Mouse (Mus musculus) neutrophil, adult 5-6 weeks (primary cell): Measurements from ENCODE around the gene Commd9. TPM values are rescaled to one million over a fixed set of nuclear protein-coding genes. Genes with fewer than 3 reads are reported as not detected.

Experiments used
- ATAC-seq: fragments of 151-379, 151-347 bp; 2 replicates; pipeline ENCODE4 v1.8.0; 2017; ENCODE audit warnings: mild to moderate bottlenecking, moderate TSS enrichment; ENCODE audit not compliant: insufficient number of reproducible peaks, poor library complexity, low FRiP score, severe bottlenecking; ENCODE audit errors: extremely low read depth
- total RNA-seq: library from RNA; stranded (forward); fragments of 200-1000 nt; gene quantifications from 2 replicates; pipeline ENCODE4 v1.2.3, GENCODE M21; 2017

The Commd9 gene
- 16.9 and 32.0 TPM in 2 replicates for total RNA-seq

GRCm38 (mm10) chr2:101885768-101886438 lies at the start of gene Commd9:
Commd9 (plus strand) TSS chr2:101886247.
- peak; percentile 97 for ATAC-seq

GRCm38 (mm10) chr2:101842756-101843155 lies 43.3 kb upstream of the Commd9 start:
- no peak for ATAC-seq

GRCm38 (mm10) chr2:101854792-101855191 lies 31.3 kb upstream of the Commd9 start:
- ATAC-seq = no peak

GRCm38 (mm10) chr2:101856174-101856573 lies 29.9 kb upstream of the Commd9 start:
- ATAC-seq = no peak

- no peak for ATAC-seq
Measured at GRCm38 (mm10) chr2:101860920-101861485, 25.0 kb upstream of the Commd9 start.

- ATAC-seq = no peak
Measured at GRCm38 (mm10) chr2:101862219-101863123, 23.6 kb upstream of the Commd9 start.

GRCm38 (mm10) chr2:101868683-101869082 lies 17.4 kb upstream of the Commd9 start:
- no peak for ATAC-seq

GRCm38 (mm10) chr2:101871179-101871578 lies 14.9 kb upstream of the Commd9 start:
- ATAC-seq = peak; percentile 52; the same call in 1 of the 2 replicates

- no peak for ATAC-seq
Measured at GRCm38 (mm10) chr2:101881471-101882162, 4.4 kb upstream of the Commd9 start.

- no peak for ATAC-seq
Measured at GRCm38 (mm10) chr2:101882998-101883397, 3.0 kb upstream of the Commd9 start, which contains the start of gene Prr5l. Prr5l (minus strand) TSS chr2:101883027.

- ATAC-seq = no peak
Measured at GRCm38 (mm10) chr2:101884286-101884685, 1.8 kb upstream of the Commd9 start.

- ATAC-seq = no peak
Measured at GRCm38 (mm10) chr2:101888886-101889285, 2.8 kb downstream of the Commd9 start.

GRCm38 (mm10) chr2:101891143-101891542 lies 5.1 kb downstream of the Commd9 start:
- ATAC-seq = no peak

- no peak for ATAC-seq
Measured at GRCm38 (mm10) chr2:101894126-101894525, 8.1 kb downstream of the Commd9 start.

GRCm38 (mm10) chr2:101896425-101897204 lies 10.6 kb downstream of the Commd9 start:
- ATAC-seq = no peak

- no peak for ATAC-seq
Measured at GRCm38 (mm10) chr2:101902196-101902595, 16.1 kb downstream of the Commd9 start.

- peak; percentile 66 for ATAC-seq
Measured at GRCm38 (mm10) chr2:101905534-101906378, 19.7 kb downstream of the Commd9 start.

- no peak for ATAC-seq
Measured at GRCm38 (mm10) chr2:101906379-101906690, 20.3 kb downstream of the Commd9 start.
